Mouse (Mus musculus) G1E (cell line): ENCODE measurements at regions not wholly inside any gene's neighbourhood (a gene's known extent, or its start where the extent isn't known, plus 50 kb on each side); places are given as distances from the start of the nearest gene placed in this dataset.

Experiments used
- CTCF ChIP-seq: IDR thresholded peaks from 2 replicates; pipeline ENCODE4 v1.5.1; 2012; ENCODE audit warnings: low read depth, low read length, inconsistent platforms, mixed read lengths
- POLR2AphosphoS5 ChIP-seq: IDR thresholded peaks from 2 replicates; pipeline ENCODE4 v1.6.1; 2012; ENCODE audit warnings: low read depth, low read length, inconsistent platforms; ENCODE audit not compliant: insufficient replicate concordance
- TAL1 ChIP-seq: conservative IDR thresholded peaks from 2 replicates; pipeline ENCODE4 v1.6.1; 2012; ENCODE audit warnings: low read depth, low read length, inconsistent platforms, mixed read lengths

- no peak for TF ChIP-seq CTCF
- no peak for TF ChIP-seq TAL1
- no peak for TF ChIP-seq POLR2AphosphoS5
These were observed 133.4 kb upstream of the Npvf start for GRCm38 (mm10) chr6:50787666-50788065.
